Mouse (Mus musculus): ENCODE measurements around the gene Hdgfl3. TPM values are rescaled to one million over a fixed set of nuclear protein-coding genes. Genes with fewer than 3 reads are reported as not detected.
"Not testable (repeated sequence)": the region's sequence is repeated elsewhere in the genome, so short reads cannot be mapped to it uniquely, and the experiment has no call there.

Hdgfl3 gene
- total RNA-seq, 2 experiments from 2014 or later, result 7.2 to 9.2 TPM

GRCm38 (mm10) chr7:81854568-81855307 is 79.5 kb downstream of the Hdgfl3 start:
- peak; percentile 42 to 62 for DNase-seq

- DNase-seq, result no peak
Observed at GRCm38 (mm10) chr7:81851706-81852105, 82.6 kb downstream of the Hdgfl3 start.

GRCm38 (mm10) chr7:81850171-81850570 is 84.1 kb downstream of the Hdgfl3 start:
- peak in 1 of 2 experiments; percentile 47 for DNase-seq

DNA sequence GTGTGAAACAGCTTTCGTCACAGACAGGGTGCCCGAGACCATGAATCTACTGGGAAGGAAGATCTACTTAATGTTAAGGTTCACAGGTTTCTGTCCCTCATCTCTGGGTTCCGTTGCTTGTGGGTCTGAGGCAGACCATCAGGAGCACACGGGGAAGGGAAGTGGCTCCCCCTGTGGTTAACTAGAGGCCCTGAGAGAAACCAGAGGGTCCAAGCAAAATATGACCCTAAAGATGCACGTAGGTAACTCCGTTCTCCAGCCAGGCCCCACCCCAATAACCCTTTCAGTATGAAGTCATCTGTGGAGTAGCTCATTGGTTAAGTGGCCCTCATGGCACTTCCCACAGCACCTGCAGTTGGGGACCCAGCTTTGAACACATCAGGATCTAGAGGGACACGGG is 84.6 kb downstream of the Hdgfl3 start:
- no peak for DNase-seq

- DNase-seq, result peak in 1 of 2 experiments; percentile 65
Observed at GRCm38 (mm10) chr7:81849214-81849613, 85.1 kb downstream of the Hdgfl3 start.

DNA sequence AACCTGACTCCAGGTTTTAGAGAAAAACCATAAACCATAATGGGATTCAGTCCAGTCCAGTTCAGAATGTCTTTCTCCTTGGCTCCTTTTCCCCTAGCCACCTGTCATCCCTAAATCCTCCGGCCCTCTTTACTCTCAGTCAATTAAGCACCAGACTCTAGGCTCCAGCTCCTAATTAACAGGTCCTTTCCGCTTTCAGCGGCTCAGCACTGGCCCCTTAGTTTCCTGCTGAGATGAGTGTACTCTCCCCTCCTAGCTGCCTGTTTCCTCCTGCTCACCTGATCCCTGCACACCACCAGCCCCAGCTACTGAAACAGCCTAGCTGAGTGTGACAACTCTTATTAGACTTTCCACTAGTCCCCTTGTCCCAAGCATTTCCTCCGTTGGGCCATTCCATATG is 86.5 kb downstream of the Hdgfl3 start:
- no peak for DNase-seq

DNA sequence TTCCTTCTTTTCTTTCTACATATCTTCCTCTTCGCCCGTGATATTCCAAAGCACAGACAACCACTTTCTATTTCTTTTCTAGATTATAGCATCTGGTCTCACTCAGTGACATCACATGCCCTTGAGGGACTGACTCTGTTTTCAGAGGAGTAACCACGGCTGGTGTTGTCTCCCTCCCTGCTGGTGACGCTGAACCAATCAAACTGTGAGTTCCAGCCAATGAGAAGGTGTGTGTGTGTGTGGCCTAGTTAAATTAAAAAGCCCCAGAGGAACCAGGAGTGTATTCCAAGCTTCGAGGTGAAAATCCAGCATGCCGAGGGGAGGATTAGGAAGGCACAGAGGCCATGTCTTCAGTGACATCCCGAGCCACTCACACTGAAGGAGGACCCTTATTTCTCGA is 87.3 kb downstream of the Hdgfl3 start:
- DNase-seq, result no peak

GRCm38 (mm10) chr7:81846008-81846407 is 88.3 kb downstream of the Hdgfl3 start:
- DNase-seq, result no peak

DNA sequence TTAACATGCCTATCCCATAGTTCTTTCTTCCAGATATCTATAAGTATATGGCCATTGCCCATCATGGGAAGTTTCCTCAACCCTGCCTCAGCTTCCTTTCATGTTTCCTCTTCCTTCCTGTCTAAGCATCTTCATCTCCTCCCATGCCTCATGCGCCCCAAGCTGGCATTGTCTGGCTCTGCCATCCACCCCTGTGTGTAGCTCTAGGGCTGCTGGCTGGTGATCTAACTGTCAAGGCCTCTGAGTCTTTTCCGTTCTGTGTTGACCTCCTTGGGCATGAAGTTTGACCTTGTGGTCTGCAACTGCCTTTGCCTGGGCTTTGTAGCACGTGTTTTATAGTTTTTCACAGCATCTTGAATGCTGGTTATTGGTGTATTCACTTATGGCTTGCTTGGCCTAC is 89.0 kb downstream of the Hdgfl3 start:
- DNase-seq, result no peak

GRCm38 (mm10) chr7:81844801-81845200 is 89.5 kb downstream of the Hdgfl3 start:
- no peak for DNase-seq

DNA sequence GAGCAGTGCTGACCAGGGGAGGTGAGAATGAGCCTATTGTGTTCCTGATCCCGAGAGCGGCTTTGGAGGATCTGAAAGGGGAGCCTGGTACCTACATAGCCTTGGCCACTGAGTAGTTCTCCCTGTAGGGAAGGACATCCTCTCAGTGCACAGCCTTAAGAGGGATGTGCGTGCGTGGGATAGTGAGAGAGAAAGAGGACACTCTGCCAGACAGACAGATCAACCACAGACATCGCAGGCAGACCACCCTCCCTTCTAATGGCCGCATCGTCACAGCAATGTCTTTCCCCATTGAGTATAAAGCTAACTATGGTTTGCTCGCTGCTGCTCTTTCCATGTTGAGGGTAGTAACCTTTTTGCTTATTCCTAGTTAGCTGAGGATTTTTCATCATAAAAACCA is 90.4 kb downstream of the Hdgfl3 start:
- no peak for DNase-seq

DNA sequence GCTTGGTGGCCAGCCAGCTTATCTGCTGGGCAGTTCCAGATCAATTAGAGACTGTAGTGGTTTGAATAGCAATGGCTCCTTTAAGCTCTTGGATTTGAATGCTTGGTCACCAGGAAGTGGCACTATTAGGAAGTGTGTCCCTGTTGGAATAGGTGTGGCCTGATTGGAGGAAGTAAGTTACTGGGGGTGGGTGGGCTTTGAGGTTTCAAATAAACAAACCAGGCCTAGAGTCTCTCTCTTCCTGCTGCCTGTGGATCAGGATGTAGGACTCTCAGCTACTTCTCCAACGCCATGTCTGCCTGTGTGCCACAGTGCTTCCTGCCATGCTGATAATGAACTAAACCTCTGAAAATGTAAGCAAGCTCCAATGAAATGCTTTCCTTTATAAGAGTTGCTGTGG is 91.3 kb downstream of the Hdgfl3 start:
- no peak for DNase-seq

DNA sequence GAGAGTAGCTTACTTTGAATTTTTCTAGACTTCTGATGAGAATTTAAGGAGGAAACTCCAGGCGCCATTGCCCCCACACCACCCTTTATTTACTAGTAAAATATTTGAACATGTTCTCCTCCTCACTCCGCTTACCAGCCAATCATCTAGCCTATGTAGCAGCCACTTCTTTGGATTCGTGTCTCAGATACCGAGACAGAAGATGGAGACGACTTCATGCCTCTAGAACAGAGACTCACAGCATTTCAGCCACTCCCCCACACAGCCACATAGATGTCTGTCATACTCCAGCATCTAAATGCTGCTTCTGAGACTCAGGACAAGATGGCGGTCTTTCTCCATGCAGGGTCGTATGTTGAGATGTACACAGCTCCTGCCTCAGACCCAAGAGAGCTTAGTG is 92.1 kb downstream of the Hdgfl3 start:
- DNase-seq, result no peak

GRCm38 (mm10) chr7:81841439-81841838 is 92.8 kb downstream of the Hdgfl3 start:
- DNase-seq, result peak; percentile 59 to 80

- peak in 1 of 2 experiments; percentile 34 for DNase-seq
Observed at GRCm38 (mm10) chr7:81840661-81841181, 93.6 kb downstream of the Hdgfl3 start.

GRCm38 (mm10) chr7:81839746-81840145 is 94.5 kb downstream of the Hdgfl3 start:
- no peak for DNase-seq

GRCm38 (mm10) chr7:81837771-81838170 is 96.5 kb downstream of the Hdgfl3 start:
- not testable (repeated sequence) for DNase-seq

DNA sequence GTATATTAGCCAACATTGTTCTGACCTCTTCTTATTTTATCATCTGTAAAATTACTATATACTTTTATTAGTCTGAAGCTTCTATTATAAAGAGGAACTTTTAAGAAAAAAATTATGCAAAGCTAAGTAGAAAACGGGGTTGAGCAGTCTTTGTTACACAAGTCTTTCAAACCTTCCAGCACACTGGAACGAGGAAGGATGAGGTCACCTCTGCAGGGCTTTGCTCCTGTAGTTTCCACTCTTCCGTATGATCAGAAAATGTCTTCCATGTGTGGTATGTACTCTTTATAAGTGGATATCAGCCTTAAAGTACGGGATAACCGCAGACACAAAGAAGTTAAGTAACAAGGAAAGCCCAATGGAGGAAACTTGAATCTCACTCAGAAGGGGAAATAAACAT is 98.8 kb downstream of the Hdgfl3 start:
- DNase-seq, result no peak

DNA sequence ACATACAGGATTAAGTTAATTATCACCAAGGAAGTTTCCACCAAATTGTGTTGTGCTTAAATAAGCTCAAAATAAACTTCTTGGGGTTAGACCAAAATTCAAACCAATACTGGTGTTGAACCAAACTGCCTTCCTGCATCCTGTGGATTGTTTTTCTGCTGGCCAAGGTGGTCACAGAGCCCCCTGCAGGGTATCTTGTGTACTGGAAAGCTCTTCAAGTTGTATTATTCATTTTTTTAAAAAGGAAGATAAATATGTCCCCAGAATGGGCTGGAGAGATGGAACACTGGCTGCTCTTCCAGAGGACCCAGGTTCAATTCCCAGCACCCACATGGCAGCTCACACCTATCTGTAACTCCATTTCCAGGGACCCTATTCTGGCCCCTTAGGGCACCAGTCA is 99.4 kb downstream of the Hdgfl3 start:
- DNase-seq, result no peak

Other genes with a start within 250 kb of the Hdgfl3 start
- 10 to 100 TPM; 83.1 to 84.1 TPM for gene Homer2, start 226.9 kb downstream of the Hdgfl3 start, total RNA-seq (2021)
- gene Ramac, start 171.5 kb downstream of the Hdgfl3 start, total RNA-seq (2021), result 10 to 100 TPM; 22.8 to 26.8 TPM
- gene 3110040N11Rik, start 145.0 kb downstream of the Hdgfl3 start, total RNA-seq (2021), result 10 to 100 TPM; 27.6 to 32.3 TPM
- 100 to 1,000 TPM; 134 to 141 TPM for gene Btbd1, start 105.0 kb downstream of the Hdgfl3 start, total RNA-seq (2021)
- not detected for gene Gm10160, start 78.7 kb downstream of the Hdgfl3 start, total RNA-seq (2021)
- 10 to 100 TPM; 10.7 to 12.3 TPM for gene Tm6sf1, start 75.5 kb downstream of the Hdgfl3 start, total RNA-seq (2021)
- gene Bnc1, start 57.8 kb upstream of the Hdgfl3 start, total RNA-seq (2021), result 1 to 10 TPM; 1.0 to 1.2 TPM
- gene Sh3gl3, start 239.4 kb upstream of the Hdgfl3 start, total RNA-seq (2021), result under 1 TPM; 0.55 to 0.57 TPM

Data from heart, adult 18-20 months (tissue).